Mouse (Mus musculus): Measurements from ENCODE around the gene Palm2. TPM values are rescaled to one million over a fixed set of nuclear protein-coding genes. Genes with fewer than 3 reads are reported as not detected.

The Palm2 gene
- polyA plus RNA-seq, 1 experiment: not detected

DNA sequence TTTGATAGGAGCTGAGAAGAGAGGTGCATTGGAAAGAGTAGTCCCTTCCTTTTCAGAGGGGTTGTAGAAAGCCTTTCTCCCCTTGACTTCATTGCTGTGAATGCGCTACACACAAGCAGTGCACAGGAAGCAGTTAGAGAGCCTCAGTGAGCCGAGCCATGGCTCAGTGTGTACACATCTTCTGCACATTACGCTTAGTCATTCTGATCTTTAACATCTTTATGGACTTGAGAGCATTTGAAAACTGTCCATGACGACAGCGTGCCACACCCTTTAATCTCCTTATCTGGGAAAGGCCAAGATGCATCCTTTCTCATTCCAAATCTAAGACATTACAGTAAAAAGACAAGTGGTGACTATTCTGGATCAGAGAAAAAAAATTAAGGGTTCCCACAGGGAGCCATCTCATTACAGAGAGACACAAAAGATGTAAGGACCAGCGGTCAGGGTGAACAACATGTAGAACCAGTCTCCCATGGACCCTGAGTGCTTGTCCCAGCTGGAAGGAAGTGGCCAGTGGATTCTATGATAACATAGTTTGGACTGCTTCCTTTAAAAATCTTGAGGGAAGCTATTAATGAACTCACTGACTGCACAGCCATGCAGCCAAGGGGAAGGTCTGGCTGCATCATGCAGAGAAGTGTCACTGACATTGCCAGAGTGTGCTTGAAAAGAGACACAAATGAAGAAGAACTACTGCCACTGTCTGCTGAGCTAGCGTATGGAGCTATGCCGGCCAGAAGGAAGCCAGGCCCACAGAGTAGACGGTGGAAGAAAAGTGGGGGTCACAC lies 91.4 kb downstream of the Palm2 start:
- 83% methylated on average over 9 of the region's 9 CpGs for WGBS

DNA sequence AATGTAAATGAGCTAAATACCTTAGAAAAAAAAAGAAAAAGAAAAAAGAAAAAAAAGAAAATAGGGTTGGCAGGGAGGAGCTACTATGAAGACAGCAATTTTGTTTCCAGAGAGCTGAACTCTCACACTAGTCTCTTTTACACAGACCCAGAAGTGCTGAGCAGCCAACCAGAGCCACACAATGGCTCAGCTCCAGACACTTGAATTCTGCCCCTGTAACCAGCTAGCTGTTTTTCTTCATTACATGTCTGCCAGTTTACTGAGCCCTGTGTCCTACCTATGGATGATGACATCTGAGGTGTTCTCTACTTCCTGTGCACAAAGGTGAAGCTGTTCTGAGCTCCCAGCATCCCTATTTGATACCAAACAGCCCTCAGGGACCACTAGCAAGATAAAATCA lies 94.2 kb downstream of the Palm2 start:
- no peaks in the 10 kb centered on the region for H3K4me1 ChIP-seq (ENCODE audit: control insufficient read depth, insufficient read depth, low read length)
- no peak for TF ChIP-seq POLR2A (IDR thresholded peaks at IDR 0.05; ENCODE audit: insufficient read depth, low read depth, low read length)
- no peak for TF ChIP-seq CTCF (IDR thresholded peaks at IDR 0.05; ENCODE audit: insufficient read depth, low read depth, low read length)
- no peak overlapping the region for H3K27ac ChIP-seq (ENCODE audit: insufficient read depth, low read depth, low read length)
- no peak overlapping the region for H3K4me3 ChIP-seq (ENCODE audit: insufficient read depth, low read depth, low read length)

More for the DNA sequence above, 91.4 kb downstream of the Palm2 start:
- Histone ChIP-seq H3K27ac (ENCODE audit: insufficient read depth, low read depth, low read length) (no peak overlapping the region), H3K4me3 (ENCODE audit: insufficient read depth, low read depth, low read length) (no peak overlapping the region), H3K4me1 (ENCODE audit: control insufficient read depth, insufficient read depth, low read length) (no peaks in the 10 kb centered on the region)
- TF ChIP-seq POLR2A (IDR thresholded peaks at IDR 0.05; ENCODE audit: insufficient read depth, low read depth, low read length): no peak
- TF ChIP-seq CTCF (IDR thresholded peaks at IDR 0.05; ENCODE audit: insufficient read depth, low read depth, low read length): no peak

DNA sequence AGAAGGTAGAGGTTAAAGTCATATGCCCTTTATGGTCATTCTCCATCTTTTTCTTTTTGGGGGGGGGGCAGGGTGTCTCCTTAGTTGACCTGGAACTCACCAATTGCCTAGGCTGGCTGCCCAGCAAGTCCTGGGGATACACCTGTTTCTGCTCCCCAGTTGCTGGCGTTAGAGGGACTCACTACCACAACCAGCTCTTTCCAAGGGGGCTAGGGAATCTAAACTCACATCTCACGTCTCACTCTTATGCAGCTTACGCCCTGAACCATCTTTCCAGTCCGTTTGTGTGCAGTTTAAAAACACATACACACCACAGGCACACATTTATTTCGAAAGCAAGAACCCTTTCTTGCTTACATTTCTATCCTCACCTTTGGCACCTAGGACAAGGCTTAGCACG lies 99.6 kb downstream of the Palm2 start:
- Histone ChIP-seq H3K4me1 (ENCODE audit: control insufficient read depth, insufficient read depth, low read length) (no peaks in the 10 kb centered on the region), H3K4me3 (ENCODE audit: insufficient read depth, low read depth, low read length) (no peak overlapping the region), H3K27ac (ENCODE audit: insufficient read depth, low read depth, low read length) (no peak overlapping the region)
- TF ChIP-seq POLR2A (IDR thresholded peaks at IDR 0.05; ENCODE audit: insufficient read depth, low read depth, low read length): no peak
- no peak for TF ChIP-seq CTCF (IDR thresholded peaks at IDR 0.05; ENCODE audit: insufficient read depth, low read depth, low read length)
- 88% methylated on average over 6 of the region's 6 CpGs for WGBS

DNA sequence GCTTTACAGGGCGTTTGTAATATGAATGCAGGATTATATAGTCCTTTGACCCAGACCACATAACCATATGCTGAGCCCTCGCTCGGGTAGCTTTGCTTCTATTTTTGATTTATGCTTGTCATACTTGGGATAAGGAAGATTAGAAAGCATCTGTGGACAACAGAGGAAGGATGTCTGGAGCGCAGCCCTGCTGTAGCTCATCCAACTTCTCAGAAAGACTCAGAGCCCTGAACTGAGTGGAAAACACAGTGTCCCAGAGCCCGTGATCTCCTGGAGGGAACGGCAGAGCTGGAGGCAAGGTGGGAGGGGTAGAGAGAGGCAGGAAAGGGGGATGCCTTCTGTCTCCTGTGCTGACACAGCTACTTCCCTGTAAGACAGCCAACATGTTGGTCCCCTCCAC lies 100.2 kb downstream of the Palm2 start:
- Histone ChIP-seq H3K4me1 (ENCODE audit: control insufficient read depth, insufficient read depth, low read length) (no peaks in the 10 kb centered on the region), H3K27ac (ENCODE audit: insufficient read depth, low read depth, low read length) (no peak overlapping the region), H3K4me3 (ENCODE audit: insufficient read depth, low read depth, low read length) (no peak overlapping the region)
- whole genome bisulfite sequencing: 78% methylated on average over 6 of the region's 6 CpGs
- no peak for TF ChIP-seq POLR2A (IDR thresholded peaks at IDR 0.05; ENCODE audit: insufficient read depth, low read depth, low read length)
- no peak for TF ChIP-seq CTCF (IDR thresholded peaks at IDR 0.05; ENCODE audit: insufficient read depth, low read depth, low read length)

DNA sequence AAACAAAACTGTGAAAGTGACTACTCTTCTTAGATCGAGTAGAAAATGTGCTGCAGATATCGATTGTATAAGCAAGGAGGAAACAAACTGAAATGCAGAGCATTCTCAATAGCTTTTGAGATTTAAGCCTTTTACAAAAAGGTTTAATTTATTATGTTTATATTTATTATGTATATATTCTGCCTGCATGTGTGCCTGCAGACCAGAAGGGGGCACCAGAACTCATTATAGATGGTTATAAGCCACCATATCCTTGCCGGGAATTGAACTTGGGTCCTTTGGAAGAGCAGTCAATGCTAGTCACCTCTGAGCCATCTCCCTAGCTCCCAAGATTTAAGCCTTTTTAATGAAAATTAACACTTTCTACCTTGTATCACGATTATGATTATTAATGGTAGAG lies 101.0 kb downstream of the Palm2 start:
- 89% methylated on average over 4 of the region's 4 CpGs for WGBS
- Histone ChIP-seq H3K27ac (ENCODE audit: insufficient read depth, low read depth, low read length) (no peak overlapping the region), H3K4me3 (ENCODE audit: insufficient read depth, low read depth, low read length) (no peak overlapping the region), H3K4me1 (ENCODE audit: control insufficient read depth, insufficient read depth, low read length) (no peaks in the 10 kb centered on the region)
- TF ChIP-seq POLR2A (IDR thresholded peaks at IDR 0.05; ENCODE audit: insufficient read depth, low read depth, low read length) (no peak), CTCF (IDR thresholded peaks at IDR 0.05; ENCODE audit: insufficient read depth, low read depth, low read length) (no peak)

DNA sequence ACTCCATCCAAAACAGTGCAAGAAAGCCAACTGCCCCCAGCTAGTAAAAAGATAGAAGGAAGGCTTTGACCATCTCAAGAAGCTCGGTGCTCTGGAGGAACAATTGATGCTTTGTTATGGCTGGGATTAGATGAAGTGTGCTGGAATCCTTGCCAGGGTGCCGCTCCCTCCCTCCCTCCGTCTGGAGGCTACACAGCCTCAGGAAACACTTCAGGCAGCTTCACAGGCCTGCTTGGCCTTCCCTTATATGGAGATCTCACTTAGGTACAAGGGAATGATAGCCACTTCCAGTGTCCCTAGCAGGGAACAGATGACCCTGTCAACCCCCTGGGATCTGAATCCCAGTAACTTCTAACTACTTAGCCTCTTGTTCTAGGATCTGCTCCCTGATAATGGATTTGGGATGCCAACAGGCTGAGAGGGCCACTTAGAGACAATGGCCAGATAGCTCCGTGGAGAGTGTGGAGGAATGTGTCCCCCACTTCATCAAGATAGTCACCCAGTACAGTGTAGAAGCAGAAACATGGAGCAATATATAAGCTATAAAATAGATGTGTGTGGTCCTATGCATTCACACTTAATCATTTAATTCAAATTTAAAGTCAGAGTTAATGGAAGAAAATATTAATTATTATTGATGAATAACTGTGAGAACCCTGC lies 104.1 kb downstream of the Palm2 start:
- H3K4me3 ChIP-seq (ENCODE audit: insufficient read depth, low read depth, low read length): no peak overlapping the region
- no peak overlapping the region for H3K27ac ChIP-seq (ENCODE audit: insufficient read depth, low read depth, low read length)
- no peaks in the 10 kb centered on the region for H3K4me1 ChIP-seq (ENCODE audit: control insufficient read depth, insufficient read depth, low read length)
- WGBS: 58% methylated on average over 4 of the region's 4 CpGs
- TF ChIP-seq CTCF (IDR thresholded peaks at IDR 0.05; ENCODE audit: insufficient read depth, low read depth, low read length) (no peak), POLR2A (IDR thresholded peaks at IDR 0.05; ENCODE audit: insufficient read depth, low read depth, low read length) (no peak)

DNA sequence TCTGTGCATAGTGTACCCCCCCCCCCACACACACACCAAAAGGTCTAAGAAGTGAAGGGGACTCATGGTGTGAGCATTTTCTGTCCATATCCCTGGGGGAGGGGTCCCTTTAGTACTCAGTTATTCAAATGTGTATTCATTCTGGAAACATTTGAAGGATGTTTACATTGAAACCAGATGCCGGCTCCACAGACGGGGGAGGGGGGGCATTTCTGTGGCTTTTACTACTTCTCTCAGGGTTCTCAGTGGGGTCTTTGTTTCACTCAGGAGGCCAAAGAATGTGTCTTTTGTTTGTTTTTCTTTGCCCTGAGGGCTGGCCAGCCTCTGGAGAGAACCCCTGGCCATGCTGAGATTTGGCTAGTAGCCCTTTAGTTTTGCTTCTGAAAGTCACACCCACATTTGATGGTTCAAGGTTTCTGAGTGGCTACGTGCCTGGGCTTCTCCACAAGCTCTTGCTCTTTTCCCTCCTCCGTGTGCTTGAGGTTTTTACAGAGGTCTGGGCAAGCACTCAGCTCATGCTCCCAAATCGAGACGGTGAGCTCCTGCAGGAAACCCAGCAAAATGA lies 109.7 kb downstream of the Palm2 start:
- H3K4me3 ChIP-seq (ENCODE audit: insufficient read depth, low read depth, low read length): no peak overlapping the region
- TF ChIP-seq CTCF (IDR thresholded peaks at IDR 0.05; ENCODE audit: insufficient read depth, low read depth, low read length) (no peak), POLR2A (IDR thresholded peaks at IDR 0.05; ENCODE audit: insufficient read depth, low read depth, low read length) (no peak)
- peaks cover 5% of the 10 kb centered on the region; the same call in 1 of the 2 replicates for H3K4me1 ChIP-seq (ENCODE audit: control insufficient read depth, insufficient read depth, low read length)
- WGBS: 33% methylated on average over 6 of the region's 6 CpGs
- H3K27ac ChIP-seq (ENCODE audit: insufficient read depth, low read depth, low read length): no peak overlapping the region

DNA sequence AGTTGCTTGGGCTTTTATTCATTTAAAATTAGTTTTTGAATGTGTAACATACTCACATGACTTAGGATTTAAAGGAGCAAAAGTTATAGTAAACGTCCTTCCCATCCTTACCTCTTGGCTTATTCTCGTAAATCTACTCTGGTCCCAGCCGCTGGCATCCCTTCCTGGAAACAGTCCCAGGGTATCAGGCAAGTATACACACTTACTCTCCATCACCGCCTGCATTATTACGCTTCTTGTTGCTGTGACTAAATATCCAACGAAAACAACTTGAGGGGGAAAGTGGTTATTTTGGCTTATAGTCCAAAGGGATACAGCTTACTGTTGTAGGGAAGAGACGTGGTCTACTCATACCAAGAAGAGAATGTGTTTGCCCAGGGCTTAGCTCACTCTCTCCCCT lies 113.7 kb downstream of the Palm2 start:
- H3K27ac ChIP-seq (ENCODE audit: insufficient read depth, low read depth, low read length): no peak overlapping the region
- H3K4me1 ChIP-seq (ENCODE audit: control insufficient read depth, insufficient read depth, low read length): peaks cover 5% of the 10 kb centered on the region; the same call in 1 of the 2 replicates
- no peak for TF ChIP-seq POLR2A (IDR thresholded peaks at IDR 0.05; ENCODE audit: insufficient read depth, low read depth, low read length)
- no peak for TF ChIP-seq CTCF (IDR thresholded peaks at IDR 0.05; ENCODE audit: insufficient read depth, low read depth, low read length)
- WGBS: 58% methylated on average over 7 of the region's 7 CpGs
- H3K4me3 ChIP-seq (ENCODE audit: insufficient read depth, low read depth, low read length): no peak overlapping the region

DNA sequence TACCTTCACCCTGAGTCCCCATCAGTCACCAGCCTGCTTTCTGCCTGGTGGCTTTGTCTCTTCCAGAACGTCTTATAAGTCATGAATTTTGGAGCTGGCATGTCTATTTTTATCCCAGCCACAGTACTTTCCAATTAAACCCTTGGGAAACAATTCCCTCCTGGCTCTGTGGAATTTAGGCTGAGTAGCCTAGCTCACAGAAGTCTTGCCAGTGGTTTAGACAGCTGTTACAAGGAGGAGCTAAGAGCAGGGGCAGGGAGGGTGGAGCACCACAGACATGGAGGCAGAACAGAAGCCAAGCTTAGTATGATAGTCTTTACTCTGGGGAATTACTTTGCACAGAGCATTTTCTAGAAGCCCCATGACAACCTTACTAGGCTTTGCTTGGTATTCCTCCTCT lies 116.2 kb downstream of the Palm2 start:
- TF ChIP-seq CTCF (IDR thresholded peaks at IDR 0.05; ENCODE audit: insufficient read depth, low read depth, low read length) (no peak), POLR2A (IDR thresholded peaks at IDR 0.05; ENCODE audit: insufficient read depth, low read depth, low read length) (no peak)
- Histone ChIP-seq H3K4me3 (ENCODE audit: insufficient read depth, low read depth, low read length) (no peak overlapping the region), H3K27ac (ENCODE audit: insufficient read depth, low read depth, low read length) (peak overlapping the region; percentile 13; the same call in 1 of the 2 replicates), H3K4me1 (ENCODE audit: control insufficient read depth, insufficient read depth, low read length) (no peaks in the 10 kb centered on the region; the same call in 1 of the 2 replicates)
- WGBS: 9% methylated on average over 1 of the region's 1 CpGs

Data from olfactory bulb, adult 2 months (tissue).